Mouse (Mus musculus): ENCODE measurements around the gene Bloc1s3.

- TF ChIP-seq CTCF (IDR thresholded peaks at IDR 0.05; ENCODE audit: low read depth, low read length) = no peak
- TF ChIP-seq POLR2AphosphoS5 (IDR thresholded peaks at IDR 0.05; ENCODE audit: insufficient replicate concordance, low read depth, low read length) = no peak
Observed at GRCm38 (mm10) chr7:19459144-19459870, 48.9 kb downstream of the Bloc1s3 start.
